Mouse (Mus musculus) gastrocnemius, adult 2 months (tissue): ENCODE measurements around the gene Cks1brt. TPM values are rescaled to one million over a fixed set of nuclear protein-coding genes. Genes with fewer than 3 reads are reported as not detected.

Experiments
- DNase-seq: peaks from one replicate; pipeline ENCODE4 v3.0.0; 2022
- H3K27ac ChIP-seq: fragments of 200-600 bp; 2 replicates; pipeline ENCODE4 v1.8.1; 2022; ENCODE audit warnings: mild to moderate bottlenecking
- H3K4me3 ChIP-seq: fragments of 200-600 bp; 2 replicates; pipeline ENCODE4 v1.8.1; 2022; ENCODE audit warnings: mild to moderate bottlenecking, moderate library complexity
- CTCF ChIP-seq: fragments of 200-600 bp; IDR thresholded peaks from 2 replicates; pipeline ENCODE4 v1.8.1; 2022; ENCODE audit warnings: antibody characterized with exemption, mild to moderate bottlenecking, moderate library complexity
- intact Hi-C: fragments of 180-260 bp; cut with DNase I; formaldehyde crosslinking; loops from one replicate; pipeline ENCODE4 v1.15.1; 2025
- microRNA-seq: library from miRNA; unstranded; fragments of <30 nt; microRNA quantifications from one replicate; pipeline ENCODE4 v1.2.0, GENCODE M21; 2021
- total RNA-seq, 2 experiments: library from RNA; stranded (reverse); gene quantifications; 2 replicates each; pipeline ENCODE4 v1.2.3; 2021

The Cks1brt gene
- total RNA-seq, 2 experiments from 2014 or later, result not detected

DNA sequence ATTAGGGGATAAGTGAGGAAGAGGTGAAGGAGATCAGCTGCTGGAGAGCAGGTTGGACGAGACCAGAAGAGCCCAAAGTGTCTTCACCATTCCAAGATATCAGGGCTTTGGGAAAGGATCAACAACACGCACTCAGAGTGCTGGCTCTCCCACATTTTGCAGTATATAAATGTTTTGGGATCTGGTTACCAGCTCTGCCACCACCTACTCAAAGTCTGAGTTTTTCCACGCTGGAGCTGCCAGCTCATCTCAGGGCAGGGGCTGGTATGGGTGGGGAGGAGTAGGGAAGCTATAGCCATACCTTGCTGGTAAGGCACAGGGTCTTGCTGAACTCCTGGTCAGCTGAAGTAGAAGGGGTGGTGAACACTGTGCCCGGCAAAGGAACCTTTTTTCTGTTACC, 68.5 kb downstream of the Cks1brt start:
- intact Hi-C loops, result no loop called here
- no peak for DNase-seq
- TF ChIP-seq CTCF, result no peak
- Histone ChIP-seq H3K27ac (no peak overlapping the region), H3K4me3 (no peak overlapping the region)

DNA sequence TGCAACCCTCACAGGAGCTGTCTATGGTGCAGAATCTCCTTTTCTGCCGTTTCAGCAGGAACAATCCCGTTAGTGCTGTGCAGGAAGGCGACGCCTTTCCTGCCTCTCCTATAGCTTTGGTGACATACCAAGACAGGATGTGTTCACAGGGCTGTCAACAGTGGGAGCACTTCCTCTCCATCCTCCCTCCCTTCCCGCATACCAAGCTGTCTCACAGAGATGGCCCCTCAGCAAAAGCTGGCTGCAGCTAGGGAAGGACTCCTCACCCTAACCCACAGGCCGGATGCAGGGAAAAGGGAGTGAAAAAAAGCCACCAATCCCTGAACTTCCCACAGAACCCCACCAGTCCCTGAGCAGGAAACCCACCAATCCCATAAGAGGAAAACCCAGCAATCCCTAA, 69.3 kb downstream of the Cks1brt start:
- Histone ChIP-seq H3K27ac (no peak overlapping the region), H3K4me3 (no peak overlapping the region)
- DNase-seq, result no peak
- intact Hi-C loops, result no loop called here
- no peak for TF ChIP-seq CTCF

Small RNA genes lying within 50 kb of the gene (microRNA-seq; reads per million reads assigned to microRNA genes)
- not detected for gene Gm23388

Other genes starting within 250 kb of the Cks1brt start
- gene Klf1, start 250.0 kb upstream of the Cks1brt start, total RNA-seq, result not detected
- 1 to 10 TPM; 4.0 to 8.4 TPM for gene Dnase2a, start 243.4 kb upstream of the Cks1brt start, total RNA-seq
- gene Mast1, start 214.6 kb upstream of the Cks1brt start, total RNA-seq, result under 1 TPM in 1 of 2 experiments, not detected in 1; 0.17 TPM
- gene Rtbdn, start 204.9 kb upstream of the Cks1brt start, total RNA-seq, result not detected
- gene Gm49661, start 182.5 kb upstream of the Cks1brt start, total RNA-seq, result not detected
- gene Prdx2, start 182.3 kb upstream of the Cks1brt start, total RNA-seq, result 100 to 1,000 TPM; 151 to 245 TPM
- 10 to 100 TPM; 22.1 to 25.9 TPM for gene Rnaseh2a, start 182.2 kb upstream of the Cks1brt start, total RNA-seq
- 10 to 100 TPM in 1 of 2 experiments, 1 to 10 TPM in 1; 5.7 to 10.1 TPM for gene Junb, start 173.2 kb upstream of the Cks1brt start, total RNA-seq
- gene Hook2, start 161.3 kb upstream of the Cks1brt start, total RNA-seq, result 1 to 10 TPM; 1.4 to 2.0 TPM
- gene Best2, start 137.4 kb upstream of the Cks1brt start, total RNA-seq, result not detected
- 10 to 100 TPM; 50.6 to 58.0 TPM for gene Asna1, start 126.6 kb upstream of the Cks1brt start, total RNA-seq
- 10 to 100 TPM; 71.9 to 72.4 TPM for gene Trir, start 125.1 kb upstream of the Cks1brt start, total RNA-seq
- 10 to 100 TPM; 29.9 to 33.4 TPM for gene Tnpo2, start 115.0 kb upstream of the Cks1brt start, total RNA-seq
- 1 to 10 TPM; 1.4 to 1.5 TPM for gene Fbxw9, start 91.9 kb upstream of the Cks1brt start, total RNA-seq
- gene Gm5741, start 83.9 kb upstream of the Cks1brt start, total RNA-seq, result not detected
- gene Dhps, start 80.2 kb upstream of the Cks1brt start, total RNA-seq, result 10 to 100 TPM; 27.0 to 28.2 TPM
- gene Wdr83os, start 71.2 kb upstream of the Cks1brt start, total RNA-seq, result 10 to 100 TPM; 44.2 to 44.9 TPM
- gene Wdr83, start 70.6 kb upstream of the Cks1brt start, total RNA-seq, result 10 to 100 TPM; 16.5 to 17.2 TPM
- 10 to 100 TPM in 1 of 2 experiments, 1 to 10 TPM in 1; 8.1 to 10.3 TPM for gene Man2b1, start 68.7 kb upstream of the Cks1brt start, total RNA-seq
- gene Zfp791, start 28.8 kb upstream of the Cks1brt start, total RNA-seq, result 1 to 10 TPM in 1 of 2 experiments, under 1 TPM in 1; 0.84 to 1.2 TPM
- not detected for gene Olfr371, start 74.1 kb downstream of the Cks1brt start, total RNA-seq
- 1 to 10 TPM; 3.8 to 5.3 TPM for gene Orc6, start 147.7 kb downstream of the Cks1brt start, total RNA-seq
- 10 to 100 TPM; 56.4 to 60.1 TPM for gene Vps35, start 147.9 kb downstream of the Cks1brt start, total RNA-seq
- 1 to 10 TPM in 1 of 2 experiments, under 1 TPM in 1; 0.54 to 2.7 TPM for gene Mylk3, start 234.4 kb downstream of the Cks1brt start, total RNA-seq